Mouse (Mus musculus) adrenal gland, postnatal 10 days (tissue): ENCODE results near the gene Kcnrg. TPM values are rescaled to one million over a fixed set of nuclear protein-coding genes. Genes with fewer than 3 reads are reported as not detected.
"Not testable (repeated sequence)": the region's sequence is repeated elsewhere in the genome, so short reads cannot be mapped to it uniquely, and the experiment has no call there.

Experiments
- DNase-seq: peaks from one replicate; pipeline ENCODE4 v3.0.0; 2021; ENCODE audit warnings: mixed read lengths
- long read RNA-seq, 2 experiments: library from polyadenylated mRNA; stranded (forward); transcript quantifications; one replicate each; pipeline ENCODE4 v2.0.0; 2021
- total RNA-seq, 2 experiments: library from RNA; stranded (reverse); gene quantifications; 2 replicates each; pipeline ENCODE4 v1.2.3; 2021

Gene Kcnrg
- under 1 TPM; 0.30 to 0.55 TPM for total RNA-seq
- long read RNA-seq, experiment 1, partial matches to known transcripts, result 0 of 1 reads
- long read RNA-seq, experiment 1, other reads (novel, unspliced or antisense), result 1 of 1 reads
- long read RNA-seq, experiment 2, result 0 reads

DNA sequence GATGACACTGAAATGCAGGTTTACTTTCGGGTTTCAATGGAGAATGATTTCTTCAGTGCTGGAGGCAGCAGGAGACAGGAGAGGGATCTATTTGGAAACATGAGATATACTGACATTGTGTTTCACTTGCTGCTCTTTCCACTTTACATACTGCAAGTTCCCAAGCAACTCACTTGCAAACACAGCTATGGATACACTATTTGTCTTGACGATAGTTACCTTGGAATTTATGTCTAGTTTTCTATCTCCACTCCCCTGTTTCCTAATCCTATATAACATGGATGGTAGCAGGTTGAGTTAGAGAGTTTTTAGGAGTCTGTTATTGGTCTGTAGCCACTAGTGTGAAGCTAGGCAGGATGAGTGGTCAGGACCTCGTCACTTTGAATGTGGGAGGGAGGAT is at the start of gene Kcnrg:
Kcnrg (plus strand) TSS at position 301 of the 400 bp plus-strand sequence.
- no peak for DNase-seq

DNA sequence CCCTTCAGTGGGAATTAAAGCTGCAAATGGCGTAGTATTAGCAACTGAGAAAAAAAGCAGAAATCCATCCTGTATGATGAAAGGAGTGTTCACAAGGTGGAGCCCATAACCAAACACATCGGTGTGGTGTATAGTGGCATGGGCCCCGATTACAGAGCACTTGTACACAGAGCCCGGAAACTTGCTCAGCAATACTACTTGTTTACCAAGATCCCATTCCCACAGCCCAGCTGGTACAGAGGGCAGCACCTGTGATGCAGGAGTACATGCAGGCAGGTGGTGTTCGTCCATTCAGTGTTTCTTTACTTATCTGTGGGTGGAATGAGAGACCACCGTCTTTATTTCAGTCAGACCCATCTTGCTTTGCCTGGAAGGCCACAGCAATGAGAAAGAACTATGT is 48.4 kb upstream of the Kcnrg start:
- DNase-seq, result no peak

DNA sequence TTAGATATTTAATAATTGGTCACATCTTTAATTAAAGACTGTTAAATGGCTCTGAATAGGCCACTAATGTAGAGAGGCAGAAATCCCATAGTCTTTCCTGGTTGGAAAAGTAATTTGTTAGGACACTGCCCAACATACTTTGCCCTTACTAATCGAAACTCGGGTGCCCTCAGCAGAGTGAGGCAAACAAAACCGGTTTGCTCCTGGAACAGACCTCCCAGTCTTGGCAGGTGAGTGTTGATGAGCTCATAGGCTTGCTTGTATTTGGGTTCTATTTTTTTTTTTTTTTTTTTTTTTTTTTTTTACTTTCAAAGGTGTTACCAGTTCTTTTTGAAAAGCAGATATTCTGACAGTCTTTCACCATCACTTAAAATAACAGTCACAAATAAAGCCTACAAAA is 47.4 kb upstream of the Kcnrg start:
- DNase-seq, result no peak

DNA sequence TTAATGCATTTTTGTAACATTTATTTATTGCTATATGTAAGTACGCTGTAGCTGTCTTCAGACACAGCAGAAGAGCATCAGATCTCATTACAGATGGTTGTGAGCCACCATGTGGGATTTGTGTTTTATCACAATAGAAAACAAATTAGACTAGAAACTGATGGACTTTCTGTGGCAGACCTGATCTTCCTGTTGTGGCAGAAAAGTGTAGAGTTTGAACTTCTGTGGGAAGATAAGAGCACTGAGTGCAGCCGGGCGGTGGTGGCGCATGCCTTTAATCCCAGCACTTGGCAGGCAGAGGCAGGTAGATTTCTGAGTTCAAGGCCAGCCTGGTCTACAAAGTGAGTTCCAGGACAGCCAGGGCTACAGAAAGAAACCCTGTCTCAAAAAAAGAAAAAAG is 41.0 kb upstream of the Kcnrg start:
- DNase-seq, result not testable (repeated sequence)

DNA sequence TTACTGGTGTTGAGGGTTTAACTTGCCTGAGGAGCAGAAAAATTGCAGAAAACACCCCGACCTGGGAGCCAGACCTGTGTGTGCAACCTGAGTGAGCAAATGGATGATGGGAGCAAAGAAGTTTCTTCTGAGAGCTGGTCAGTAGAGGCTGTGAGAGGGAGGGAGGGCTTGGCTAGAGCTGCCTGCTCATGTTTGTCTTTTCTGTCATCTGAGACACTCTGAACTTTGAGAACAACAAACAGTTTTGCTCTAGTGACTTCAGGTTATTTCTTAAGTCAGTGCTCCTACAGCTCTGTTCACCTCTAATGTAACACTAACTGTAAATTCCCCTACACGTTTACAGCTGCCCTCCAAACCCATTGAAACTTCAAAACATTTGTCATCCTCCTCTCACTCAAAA is 37.9 kb upstream of the Kcnrg start:
- DNase-seq, result no peak

- peak; percentile 93 for DNase-seq
Observed at GRCm38 (mm10) chr14:61571366-61571765, 35.9 kb upstream of the Kcnrg start.

DNA sequence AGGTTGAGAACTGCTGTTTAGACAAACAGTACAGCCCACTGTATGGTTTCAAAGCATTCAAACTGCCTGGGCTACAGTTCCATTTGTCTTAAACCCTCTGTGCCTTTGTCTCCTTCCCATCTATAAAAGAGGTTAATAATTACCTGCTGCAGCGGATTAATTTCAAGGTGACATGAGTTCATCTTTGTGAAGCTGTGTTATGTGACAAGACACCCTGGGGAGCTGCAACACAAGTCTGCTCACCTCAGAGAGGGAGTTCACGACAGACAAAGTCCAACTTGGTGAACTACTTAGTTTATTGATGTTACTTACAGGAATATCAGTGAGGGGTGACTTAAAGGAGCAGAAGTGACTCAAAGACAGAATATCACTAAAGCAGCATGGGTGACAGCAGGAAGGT is 35.1 kb upstream of the Kcnrg start:
- no peak for DNase-seq

GRCm38 (mm10) chr14:61575066-61575465 is 32.2 kb upstream of the Kcnrg start:
- DNase-seq, result peak; percentile 45

DNA sequence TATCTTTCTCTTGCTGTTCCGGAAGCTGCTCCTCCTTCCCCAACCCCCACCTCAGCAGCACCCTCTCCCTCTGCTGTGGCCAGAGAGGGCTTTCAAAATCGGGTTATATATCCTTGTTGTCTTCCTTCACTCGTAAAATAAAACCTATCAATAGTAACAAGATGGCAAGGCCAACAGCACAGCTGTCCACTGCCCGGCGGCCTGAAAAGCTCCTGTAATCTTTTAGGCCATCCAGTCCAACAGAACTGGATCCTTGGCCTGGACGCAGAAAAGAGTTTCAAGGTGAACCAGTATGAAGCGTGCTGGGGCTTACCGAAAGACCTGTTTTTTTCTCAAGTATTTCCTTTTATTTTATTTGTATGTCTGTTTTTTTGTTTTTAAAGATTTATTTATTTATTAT is 31.3 kb upstream of the Kcnrg start:
- DNase-seq, result no peak

DNA sequence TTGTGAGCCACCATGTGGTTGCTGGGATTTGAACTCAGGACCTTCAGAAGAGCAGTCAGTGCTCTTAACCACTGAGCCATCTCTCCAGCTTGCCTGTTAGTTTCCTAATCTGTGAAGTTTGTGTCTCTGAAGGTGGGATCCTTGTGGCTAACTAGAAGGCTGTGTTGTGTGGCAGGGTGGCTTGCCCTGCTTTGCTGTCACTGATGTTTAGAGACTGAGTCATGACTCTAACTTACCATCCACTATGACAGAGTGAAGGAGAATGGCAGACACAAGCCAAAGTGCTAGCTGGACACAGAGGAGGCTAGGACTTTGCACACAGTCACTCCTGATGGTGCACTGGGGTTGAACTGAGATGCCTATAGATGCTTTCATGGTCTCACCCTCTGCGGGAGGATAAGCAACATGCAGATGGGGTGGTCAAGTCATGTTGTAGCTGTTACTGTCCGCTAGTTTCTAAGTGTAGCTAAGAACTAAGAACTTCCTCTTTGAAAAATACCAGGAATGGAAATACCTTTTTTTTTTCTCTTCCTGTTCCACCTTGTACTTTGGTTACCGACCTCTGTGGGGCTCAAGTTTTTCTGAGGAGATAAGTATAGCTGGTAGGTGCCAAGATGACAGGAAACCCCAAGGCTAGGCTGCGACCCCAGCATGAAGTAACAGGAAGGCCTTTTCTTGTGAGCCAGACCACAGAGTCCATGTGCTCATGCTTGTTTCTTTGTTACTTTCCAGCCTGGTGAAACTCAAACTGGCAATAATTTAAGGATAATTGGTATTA is 17.8 kb upstream of the Kcnrg start:
- no peak for DNase-seq

DNA sequence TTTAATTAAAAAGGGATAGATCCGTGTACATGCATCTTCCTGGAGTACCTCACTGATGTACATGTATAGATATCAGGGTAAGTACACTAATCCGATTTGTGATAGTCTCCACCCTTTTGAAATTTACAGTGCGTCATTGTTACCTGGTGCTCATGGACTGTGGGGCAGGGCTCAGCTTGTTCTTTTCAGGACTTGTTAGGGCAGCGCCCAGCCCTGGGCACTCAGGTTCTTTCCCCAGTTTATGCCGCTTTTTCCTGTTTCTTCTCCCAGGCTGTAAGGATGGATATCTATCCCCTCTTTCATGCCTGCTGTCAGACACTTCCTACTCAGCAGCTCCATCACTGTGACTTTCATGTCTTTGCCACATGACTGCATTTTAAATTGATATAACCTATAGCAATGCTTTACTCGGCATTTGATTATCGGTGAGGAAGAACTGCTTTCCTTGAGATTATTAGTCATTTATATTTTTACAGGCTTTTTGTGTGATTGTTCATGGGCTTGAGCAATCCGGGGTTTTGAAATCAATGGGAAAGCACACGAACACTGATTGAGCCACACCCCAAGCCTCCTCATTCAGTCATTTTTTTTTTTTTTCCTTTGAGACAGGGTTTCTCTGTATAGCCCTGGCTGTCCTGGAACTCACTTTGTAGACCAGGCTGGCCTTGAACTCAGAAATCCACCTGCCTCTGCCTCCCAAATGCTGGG is 10.4 kb upstream of the Kcnrg start:
- no peak for DNase-seq

DNA sequence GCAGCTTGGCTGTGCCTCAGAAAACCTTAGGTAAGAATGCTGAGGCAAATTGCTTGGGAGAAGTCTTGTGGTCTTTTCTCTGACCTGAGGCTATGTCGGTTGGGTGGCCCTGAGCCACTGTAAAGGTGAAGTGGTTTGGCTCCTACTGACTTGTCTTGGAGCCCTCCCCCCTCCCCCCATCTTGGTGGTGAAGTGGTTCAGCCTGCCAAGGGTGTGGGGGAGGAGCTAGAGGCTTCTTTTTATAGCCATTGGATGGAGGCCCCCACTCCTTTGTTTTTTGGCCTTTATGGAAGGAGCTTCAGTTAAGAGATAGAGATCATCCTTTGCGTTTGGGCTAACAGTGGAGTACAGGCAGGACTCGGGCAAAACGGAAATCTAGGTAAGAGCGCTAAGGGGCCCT is 9.3 kb upstream of the Kcnrg start, which contains the start of gene Trim13:
Trim13 (plus strand) TSS at position 280 of the 400 bp plus-strand sequence.
- DNase-seq, result no peak

DNA sequence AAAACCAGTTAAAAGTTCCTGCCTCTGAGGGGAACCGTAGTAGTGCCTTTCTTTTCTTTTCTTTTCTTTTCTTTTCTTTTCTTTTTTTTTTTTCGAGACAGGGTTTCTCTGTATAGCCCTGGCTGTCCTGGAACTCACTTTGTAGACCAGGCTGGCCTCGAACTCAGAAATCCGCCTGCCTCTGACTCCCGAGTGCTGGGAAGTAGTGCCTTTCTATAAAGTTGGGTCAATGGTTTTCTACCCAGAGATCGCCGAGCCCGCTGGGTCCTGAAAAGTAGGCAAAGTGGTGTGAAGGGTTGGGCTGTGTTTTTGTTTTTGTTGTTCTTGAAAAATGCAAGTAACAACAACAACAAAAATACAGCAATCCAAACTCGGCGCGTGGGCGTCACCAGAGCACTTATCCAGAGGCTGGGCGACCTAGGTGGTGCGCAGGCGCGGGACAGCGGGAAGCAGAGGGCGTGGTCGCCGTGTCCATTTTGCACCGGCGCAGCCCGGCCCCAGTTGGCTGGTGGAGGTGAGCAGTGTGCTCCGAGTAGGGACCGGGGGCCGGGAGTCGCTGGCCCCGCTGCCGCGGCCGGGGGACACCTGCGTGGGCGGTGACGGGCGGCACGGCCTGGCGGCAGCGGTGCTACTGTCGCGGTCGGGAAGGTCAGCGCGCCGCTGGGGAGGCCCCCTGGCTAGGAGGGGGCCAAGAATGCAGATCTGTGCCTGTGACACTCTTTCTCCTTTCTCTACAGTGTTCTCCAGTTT is 8.0 kb upstream of the Kcnrg start:
- DNase-seq, result peak; percentile 94

DNA sequence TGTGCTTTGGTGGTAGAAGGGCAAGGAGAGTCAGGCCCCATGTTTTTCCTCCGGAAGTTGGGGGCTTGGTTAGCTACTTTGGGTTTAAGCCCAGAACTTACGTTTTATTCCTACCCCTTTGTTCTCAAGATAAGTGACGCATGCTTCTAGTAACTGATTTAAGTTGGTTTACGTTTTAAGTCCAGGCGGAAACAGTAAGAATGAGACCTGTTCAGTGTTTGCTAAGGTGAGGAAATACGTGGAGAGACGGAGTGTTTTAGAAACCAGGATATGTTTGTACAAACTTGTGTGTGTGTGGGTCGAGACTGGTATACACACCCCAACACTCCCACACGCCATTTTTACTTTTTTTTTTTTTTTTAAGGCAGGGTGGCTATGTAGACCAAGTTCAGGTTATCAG is 5.9 kb upstream of the Kcnrg start:
- no peak for DNase-seq

GRCm38 (mm10) chr14:61603069-61603755 is 4.0 kb upstream of the Kcnrg start:
- no peak for DNase-seq

DNA sequence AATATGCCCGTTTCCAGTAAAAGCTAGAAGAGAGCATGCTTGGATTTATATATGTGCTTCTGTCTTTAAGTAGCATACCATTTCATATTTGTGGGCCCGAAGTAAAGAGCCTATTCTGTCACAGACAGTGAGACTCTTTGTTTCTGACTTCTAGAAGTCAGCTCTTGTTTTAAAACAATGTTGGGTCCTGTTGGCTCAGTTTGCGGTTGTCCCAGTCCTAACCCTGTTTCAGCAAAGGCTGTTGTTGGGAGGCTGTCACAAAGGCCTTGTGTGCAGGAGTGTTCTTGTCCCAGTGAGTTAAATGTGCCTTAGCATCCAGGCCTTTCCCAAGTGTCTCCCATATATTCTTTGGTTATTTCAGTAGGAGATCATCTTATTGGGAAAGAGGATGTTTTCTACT is 3.2 kb upstream of the Kcnrg start:
- DNase-seq, result no peak

- not testable (repeated sequence) for DNase-seq
Observed at GRCm38 (mm10) chr14:61606088-61606487, 1.2 kb upstream of the Kcnrg start.

DNA sequence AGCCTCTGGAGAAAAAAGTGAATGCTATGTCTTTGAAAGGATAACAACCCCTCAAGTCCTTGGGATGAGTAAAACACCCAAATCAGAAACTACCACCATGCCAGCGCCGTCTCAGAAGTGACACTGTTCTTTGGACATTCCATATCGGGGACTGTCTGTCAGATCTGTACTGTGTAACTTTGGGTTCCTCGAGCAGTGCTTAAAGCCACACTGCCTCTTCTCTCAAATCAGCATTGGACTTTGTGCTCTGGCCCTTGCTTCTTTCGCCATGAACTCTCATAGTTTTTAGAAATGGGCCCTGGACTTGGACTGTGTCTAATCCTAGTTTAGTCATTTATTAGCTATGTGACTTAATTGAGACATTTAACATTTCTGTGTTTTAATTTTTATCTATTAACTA is 4.5 kb downstream of the Kcnrg start:
- no peak for DNase-seq

DNA sequence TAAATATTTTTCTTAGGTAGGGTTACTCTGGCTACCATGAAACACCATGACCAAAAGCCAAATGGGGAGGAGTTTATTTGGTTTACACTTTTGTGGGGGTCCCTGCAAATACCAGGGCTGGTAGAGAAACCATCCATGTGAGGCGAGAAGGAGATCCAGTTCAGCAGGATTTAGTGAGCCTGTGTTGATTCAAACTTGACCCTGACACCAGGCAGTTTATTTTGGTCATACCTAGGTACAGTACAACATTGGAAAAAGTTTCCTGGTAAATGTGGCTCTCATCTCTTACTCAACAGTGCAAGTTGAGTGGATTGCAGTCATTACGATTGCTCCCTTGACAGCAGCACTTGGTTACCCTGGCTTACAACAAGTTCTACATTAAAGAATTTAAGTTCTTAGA is 6.1 kb downstream of the Kcnrg start:
- no peak for DNase-seq

DNA sequence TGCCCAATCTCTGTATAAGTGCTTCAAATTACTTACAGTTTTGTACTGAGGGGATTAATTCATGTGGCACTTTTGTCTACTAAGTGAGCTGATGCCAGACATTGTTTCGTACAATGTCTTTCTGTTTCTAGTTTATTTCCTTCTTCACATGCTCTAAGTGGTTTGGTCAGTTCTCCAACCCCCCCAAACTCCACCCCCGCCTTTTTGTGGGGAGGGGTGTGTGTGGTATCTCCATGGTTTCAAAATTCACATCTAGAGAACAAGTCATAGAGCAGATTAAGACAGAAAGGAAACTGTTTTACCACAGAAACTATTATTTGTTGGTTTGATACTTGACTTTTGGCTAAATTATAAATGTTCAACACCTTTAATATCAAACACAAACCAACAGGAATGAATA is 13.1 kb downstream of the Kcnrg start:
- no peak for DNase-seq

GRCm38 (mm10) chr14:61635969-61636368 is 28.7 kb downstream of the Kcnrg start:
- DNase-seq, result no peak

DNA sequence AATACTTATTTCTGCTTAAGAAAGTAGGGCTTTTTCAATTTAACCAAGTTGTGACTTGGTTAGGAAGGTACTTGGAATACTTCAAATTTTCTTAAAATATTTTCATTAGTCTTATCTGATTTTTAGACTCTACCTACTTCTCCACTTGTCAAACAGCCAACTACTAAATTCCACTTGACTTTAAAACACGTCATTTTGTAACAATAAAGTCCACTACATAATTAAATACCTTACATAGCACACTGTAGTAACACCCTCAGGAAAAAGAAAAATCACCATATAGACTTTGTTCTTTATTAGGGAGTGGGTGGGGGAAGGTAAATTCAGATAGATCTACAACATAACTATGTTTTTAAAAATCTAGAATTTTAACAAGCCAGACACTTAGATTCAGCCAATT is 35.4 kb downstream of the Kcnrg start:
- DNase-seq, result no peak
